Mouse (Mus musculus) spleen, adult 2 months (tissue): Measurements from ENCODE around the gene Lmtk2.

ENCODE experiments used
- CTCF ChIP-seq: fragments of 200-500 bp; IDR thresholded peaks from 2 replicates; pipeline ENCODE4 v1.5.1; 2011; ENCODE audit warnings: mild to moderate bottlenecking, inconsistent platforms; ENCODE audit not compliant: insufficient read depth, insufficient read length, insufficient replicate concordance; ENCODE audit errors: extremely low read depth
- POLR2A ChIP-seq: fragments of 200-500 bp; IDR thresholded peaks from 2 replicates; pipeline ENCODE4 v1.6.1; 2011; ENCODE audit warnings: low read depth, low read length, inconsistent platforms

DNA sequence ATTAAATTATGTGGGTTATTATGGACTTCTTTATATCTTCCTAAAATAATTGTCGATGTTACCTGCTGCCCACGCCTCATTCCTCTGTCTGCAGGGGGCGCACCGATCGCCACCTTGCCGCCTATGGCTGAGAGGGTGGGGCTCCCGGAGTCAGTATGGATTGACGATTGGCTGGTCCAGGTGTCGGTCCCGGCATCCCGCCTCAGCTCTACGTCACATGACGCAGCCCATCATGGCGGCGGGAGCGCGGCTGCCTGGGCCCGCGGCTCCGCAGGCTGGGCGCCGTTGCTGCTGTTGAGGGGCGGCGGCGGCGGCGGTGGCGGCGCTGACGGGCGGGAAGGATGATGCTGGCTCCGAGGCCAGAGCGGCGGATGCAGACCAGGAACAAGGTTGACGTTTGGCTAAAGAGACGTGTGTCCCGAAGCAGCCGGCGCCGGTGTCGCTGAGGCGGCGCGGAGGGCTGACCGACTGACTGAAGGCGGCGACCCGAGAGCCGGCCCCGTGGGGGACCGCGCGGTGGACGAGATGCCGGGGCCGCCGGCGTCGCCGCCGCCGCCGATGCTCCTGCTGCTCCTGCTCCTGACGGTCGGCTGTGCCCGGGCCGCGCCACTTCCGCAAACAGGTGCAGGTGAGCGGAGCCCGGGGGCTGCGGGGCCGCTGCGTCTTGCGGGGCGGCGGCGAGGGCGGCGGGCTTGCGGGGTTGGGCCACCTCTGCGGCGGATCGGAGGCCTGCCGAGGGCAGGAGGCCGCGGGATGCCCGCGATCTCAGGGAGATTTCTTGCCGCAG lies at the start of gene Lmtk2:
- peak; percentile 89; the same call in 1 of the 2 replicates for TF ChIP-seq CTCF
- peak; percentile 87 for TF ChIP-seq POLR2A
